8 mouse cellular contexts compared by ENCODE assay signal in the genomic region with DNA sequence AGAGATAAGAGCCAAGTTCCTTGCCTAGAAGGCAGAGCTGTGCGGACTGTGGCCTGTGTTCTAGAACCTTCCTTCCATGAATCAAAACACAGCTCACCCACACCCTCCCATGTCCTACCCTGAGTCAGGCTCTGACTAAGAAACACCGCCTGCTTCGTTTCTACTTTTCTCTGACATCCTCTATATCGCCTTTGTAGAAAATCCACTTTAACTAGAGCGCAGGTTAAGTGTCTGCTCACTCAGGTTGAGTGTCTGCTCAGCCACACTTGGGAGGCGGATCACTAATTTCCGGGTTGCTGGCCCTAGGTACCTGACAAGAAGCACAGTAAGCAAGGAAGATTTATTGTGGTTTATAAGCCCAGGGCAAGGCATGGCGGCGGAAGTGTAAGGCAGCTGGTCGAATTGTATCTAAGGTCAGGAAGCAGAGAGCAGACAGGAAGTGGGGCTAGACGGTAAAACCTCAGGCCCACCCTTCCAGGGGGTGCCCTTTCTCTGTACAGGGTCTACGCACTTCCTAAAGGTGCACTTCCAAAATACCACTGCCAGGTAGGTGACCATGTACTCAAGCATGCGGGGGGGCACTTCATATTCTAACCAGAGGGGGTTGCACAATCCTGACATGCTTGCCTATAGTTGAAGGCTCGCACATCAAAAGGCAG.
DNase-seq lines count a peak whose midpoint lies in the region; ATAC-seq and TF ChIP-seq lines count a peak whose summit lies in the region.

No protein-coding gene starts in this region.

- no peak overlapping the region for H3K4me2 ChIP-seq in heart, embryonic 12.5 days
- H3K4me2 ChIP-seq in kidney, postnatal 0 days (ENCODE audit: low read length): 0 out of 2 replicates have a peak overlapping the region, but pooled peaks have one; percentile 7

- no peaks in the 10 kb centered on the region for H3K27me3 ChIP-seq in heart, embryonic 12.5 days (replicated peaks)
- H3K27me3 ChIP-seq in kidney, postnatal 0 days (ENCODE audit: insufficient read depth, low read length): no peaks in the 10 kb centered on the region

- no peak overlapping the region for H3K9ac ChIP-seq in heart, embryonic 12.5 days
- H3K9ac ChIP-seq in kidney, postnatal 0 days (ENCODE audit: low read depth, low read length): no peak overlapping the region

- no peak overlapping the region for H3K4me3 ChIP-seq in heart, embryonic 12.5 days
- no peak overlapping the region for H3K4me3 ChIP-seq in kidney, postnatal 0 days (replicated peaks; ENCODE audit: low read depth, low read length)

- no peak for DNase-seq in heart, adult 8-10 months (ENCODE audit: low spot score)
- DNase-seq in T-cell, adult 2 months (ENCODE audit: low spot score): peak; percentile 23
- peak; percentile 77 for DNase-seq in kidney, postnatal 0 days (ENCODE audit: low spot score)
- DNase-seq in right cerebral cortex, postnatal 4 days: no peak
- no peak for DNase-seq in gastrocnemius, postnatal 14 days
- DNase-seq in gastrocnemius, adult 18-20 months (ENCODE audit: low spot score): no peak

- 0 out of 2 replicates have a peak, but pooled peaks have one; percentile 48 for ATAC-seq in heart, embryonic 12.5 days (ENCODE audit: insufficient number of reproducible peaks, low FRiP score)
- ATAC-seq in kidney, postnatal 0 days (replicated peaks; ENCODE audit: low FRiP score, low read depth): peak; percentile 66
- ATAC-seq in monocyte, adult 5-6 weeks (replicated peaks; ENCODE audit: insufficient number of reproducible peaks, low FRiP score, low TSS enrichment, poor library complexity, severe bottlenecking): peak; percentile 49; the same call in 1 of the 2 replicates

- H3K36me3 ChIP-seq in heart, embryonic 12.5 days: no peaks in the 10 kb centered on the region
- H3K36me3 ChIP-seq in kidney, postnatal 0 days (ENCODE audit: insufficient read depth, low read length): no peaks in the 10 kb centered on the region

- 59% methylated on average over 14 of the region's 14 CpGs for WGBS in heart, embryonic 12.5 days
- 33% methylated on average over 14 of the region's 14 CpGs for WGBS in kidney, postnatal 0 days

- no peak overlapping the region for H3K27ac ChIP-seq in heart, embryonic 12.5 days (ENCODE audit: poor library complexity, severe bottlenecking)
- H3K27ac ChIP-seq in kidney, postnatal 0 days: peak overlapping the region; percentile 54; the same call in 1 of the 2 replicates

- no peaks in the 10 kb centered on the region; the same call in 1 of the 2 replicates for H3K9me3 ChIP-seq in heart, embryonic 12.5 days (replicated peaks)
- no peaks in the 10 kb centered on the region for H3K9me3 ChIP-seq in kidney, postnatal 0 days (replicated peaks; ENCODE audit: low read length)

- no peak for TF ChIP-seq CTCF in kidney, postnatal 0 days (IDR thresholded peaks at IDR 0.05; ENCODE audit: low read depth)

- peaks cover 32% of the 10 kb centered on the region for H3K4me1 ChIP-seq in heart, embryonic 12.5 days (replicated peaks)
- 0 out of 2 replicates have a peak, but pooled peaks cover 15% of the 10 kb centered on the region for H3K4me1 ChIP-seq in kidney, postnatal 0 days (replicated peaks; ENCODE audit: insufficient read depth, low read length)

- intact Hi-C loops in gastrocnemius, postnatal 14 days (cut with DNase I; ENCODE audit: low total_unique reads): no loop called here

Comparison
In these comparisons a context has a peak if more than half of its experiments do, and no peak if none do; other contexts are left out.
1. DNase-seq: peak in T-cell, adult 2 months (single experiment) and kidney, postnatal 0 days (single experiment); none in heart, adult 8-10 months (single experiment), right cerebral cortex, postnatal 4 days (single experiment), gastrocnemius, postnatal 14 days (single experiment) and gastrocnemius, adult 18-20 months (single experiment).
2. Peak in every context shown above with its lines, with median percentiles within 50 percentile points of each other: ATAC-seq.